Mouse (Mus musculus): ENCODE results near the gene Tiprl.

The Tiprl gene

GRCm38 (mm10) chr1:165201445-165202012, 35.3 kb downstream of the Tiprl start:
- DNase-seq (ENCODE audit: low read depth, low spot score) = no peak

- DNase-seq (ENCODE audit: low read depth, low spot score) = no peak
Measured at GRCm38 (mm10) chr1:165200748-165201147, 36.0 kb downstream of the Tiprl start.

GRCm38 (mm10) chr1:165199639-165200038, 37.2 kb downstream of the Tiprl start:
- no peak for DNase-seq (ENCODE audit: low read depth, low spot score)

DNA sequence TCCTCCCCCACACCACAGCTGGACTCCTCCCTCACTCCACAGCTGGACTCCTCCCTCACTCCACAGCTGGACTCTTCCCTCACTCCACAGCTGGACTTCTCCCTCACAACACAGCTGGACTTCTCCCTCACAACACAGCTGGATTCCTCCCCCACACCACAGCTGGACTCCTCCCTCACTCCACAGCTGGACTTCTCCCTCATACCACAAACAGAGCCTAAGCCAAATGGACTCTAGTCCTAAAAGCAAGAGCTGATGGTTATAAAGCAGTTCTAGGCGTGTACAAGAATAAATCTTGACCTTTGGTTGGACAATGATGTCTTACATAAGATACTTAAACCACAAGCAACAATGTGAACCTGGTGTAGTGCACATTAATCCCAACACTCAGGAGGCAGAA, 37.8 kb downstream of the Tiprl start:
- no peak for DNase-seq (ENCODE audit: low read depth, low spot score)

GRCm38 (mm10) chr1:165197875-165198274, 38.9 kb downstream of the Tiprl start:
- no peak for DNase-seq (ENCODE audit: low read depth, low spot score)

- no peak for DNase-seq (ENCODE audit: low read depth, low spot score)
Measured at GRCm38 (mm10) chr1:165195396-165195960, 41.3 kb downstream of the Tiprl start.

- DNase-seq (ENCODE audit: low read depth, low spot score) = no peak
Measured at GRCm38 (mm10) chr1:165194662-165195013, 42.2 kb downstream of the Tiprl start.

GRCm38 (mm10) chr1:165193880-165194661, 42.7 kb downstream of the Tiprl start, which contains the start of gene Sft2d2:
Gene Sft2d2 (minus strand): TSS chr1:165194438.
- DNase-seq (ENCODE audit: low read depth, low spot score) = peak; percentile 70

DNA sequence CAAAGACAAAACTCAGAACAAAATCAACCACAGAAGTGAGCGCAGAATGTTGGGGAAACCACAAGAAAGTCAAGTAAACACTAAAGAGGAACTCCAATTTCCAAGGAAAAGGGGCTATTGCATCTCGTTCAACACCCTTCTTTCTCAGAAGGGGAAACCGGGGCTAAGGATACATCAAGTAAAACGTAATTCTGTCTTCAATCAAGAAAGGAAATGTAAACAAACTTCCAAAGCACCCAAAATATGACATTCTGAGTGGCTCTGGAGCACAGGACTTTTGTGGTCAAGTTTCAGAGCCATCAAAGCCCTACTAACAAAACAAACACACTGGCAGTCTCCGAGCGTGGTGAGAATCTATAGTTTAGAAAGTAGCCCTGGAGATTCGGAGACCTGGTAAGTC, 43.4 kb downstream of the Tiprl start:
- DNase-seq (ENCODE audit: low read depth, low spot score) = peak; percentile 12

DNA sequence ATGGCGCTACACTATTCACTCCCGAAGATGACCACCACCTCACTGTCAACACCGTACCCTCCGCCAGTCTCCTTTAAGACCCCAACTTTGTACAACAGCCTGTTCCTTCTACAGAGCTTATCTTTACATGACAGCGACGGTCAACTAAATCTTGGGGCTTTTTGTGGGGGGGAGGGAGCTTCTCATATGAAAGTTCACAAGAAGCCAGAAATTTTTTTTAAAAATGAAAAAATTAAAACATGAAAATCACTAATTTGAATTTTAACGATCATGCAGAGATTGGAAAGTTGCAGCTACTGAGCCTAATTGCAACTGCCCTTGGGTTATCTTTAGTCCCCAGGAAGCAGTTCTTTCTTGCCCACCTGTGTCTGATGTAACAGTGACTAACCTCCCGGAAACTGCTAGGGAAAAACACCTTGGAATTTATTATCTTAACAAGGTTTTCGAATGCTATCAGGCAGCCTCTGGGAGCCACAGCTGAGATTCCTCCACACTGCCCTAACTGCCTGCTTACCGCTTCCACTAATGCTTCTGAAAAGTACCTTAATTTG, 44.0 kb downstream of the Tiprl start:
- no peak for DNase-seq (ENCODE audit: low read depth, low spot score)

DNA sequence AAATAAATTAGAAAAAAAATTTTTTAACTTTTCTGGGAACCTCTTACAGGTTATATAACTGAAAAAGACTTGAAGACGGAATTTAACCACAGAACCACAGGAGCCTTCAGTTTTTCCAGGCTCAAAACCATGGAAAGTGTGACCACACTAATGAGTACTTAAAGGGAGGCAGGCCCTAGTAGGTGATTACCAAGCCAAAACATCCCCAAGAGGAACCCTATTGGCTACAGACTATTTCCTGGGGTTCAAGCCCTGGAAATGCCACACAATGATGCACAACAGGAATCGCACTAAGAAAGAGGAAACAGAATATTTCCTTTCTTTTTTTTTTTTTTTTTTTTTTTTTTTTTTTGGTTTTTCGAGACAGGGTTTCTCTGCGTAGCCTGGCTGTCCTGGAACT, 44.7 kb downstream of the Tiprl start:
- no peak for DNase-seq (ENCODE audit: low read depth, low spot score)

DNA sequence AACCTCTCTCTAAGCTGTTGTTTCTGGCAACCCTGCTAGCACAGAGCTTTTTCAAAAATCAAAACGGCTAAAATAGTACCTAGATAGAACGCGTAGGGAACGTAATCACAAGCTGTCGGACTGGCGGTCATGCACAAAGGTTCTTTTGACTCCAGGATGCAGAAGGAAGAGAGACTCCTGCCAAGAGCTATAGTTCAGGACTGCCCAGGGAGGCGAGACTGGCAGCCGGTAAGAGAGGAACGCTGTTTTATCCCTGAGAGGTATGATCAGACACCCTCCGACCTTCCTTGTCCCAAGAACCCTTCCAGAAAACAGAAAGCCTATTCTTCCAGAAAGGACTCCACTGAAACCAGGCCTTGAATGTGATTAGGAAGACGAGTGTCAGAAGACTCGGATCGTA, 45.2 kb downstream of the Tiprl start:
- DNase-seq (ENCODE audit: low read depth, low spot score) = no peak

DNA sequence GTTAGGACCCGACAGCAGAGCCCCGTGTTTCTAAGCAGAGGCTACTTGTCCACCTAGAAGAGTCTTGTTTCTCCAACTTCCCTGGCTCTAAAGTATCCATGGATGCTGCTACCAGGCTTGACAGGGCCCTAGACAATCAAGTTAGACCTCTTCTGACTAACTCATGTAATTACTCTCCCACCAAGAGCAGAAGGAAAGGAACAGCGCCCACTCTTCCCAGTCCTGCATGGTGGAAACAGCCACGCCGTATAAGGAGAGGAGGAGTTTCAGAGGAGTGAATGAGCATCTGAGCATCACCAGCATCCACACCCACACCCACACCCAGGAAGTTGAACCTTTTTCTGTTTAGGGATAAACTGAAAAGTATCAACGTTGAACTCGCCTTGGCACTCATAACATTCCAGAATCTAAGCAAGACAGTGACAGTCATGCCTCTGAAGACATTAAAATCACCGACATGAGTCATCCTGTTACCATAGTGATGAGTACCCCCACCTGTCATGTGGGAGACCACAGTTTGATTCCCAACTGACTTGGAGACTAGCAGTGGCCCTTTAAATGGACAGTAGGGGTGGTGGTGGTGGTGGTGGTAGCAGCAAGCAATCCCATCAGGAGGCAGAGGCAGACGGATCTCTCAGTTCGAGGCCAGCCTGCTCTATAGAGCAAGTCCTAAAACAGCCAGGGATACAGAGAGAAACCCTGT, 46.1 kb downstream of the Tiprl start:
- no peak for DNase-seq (ENCODE audit: low read depth, low spot score)

- no peak for DNase-seq (ENCODE audit: low read depth, low spot score)
Measured at GRCm38 (mm10) chr1:165190068-165190467, 46.7 kb downstream of the Tiprl start.

DNA sequence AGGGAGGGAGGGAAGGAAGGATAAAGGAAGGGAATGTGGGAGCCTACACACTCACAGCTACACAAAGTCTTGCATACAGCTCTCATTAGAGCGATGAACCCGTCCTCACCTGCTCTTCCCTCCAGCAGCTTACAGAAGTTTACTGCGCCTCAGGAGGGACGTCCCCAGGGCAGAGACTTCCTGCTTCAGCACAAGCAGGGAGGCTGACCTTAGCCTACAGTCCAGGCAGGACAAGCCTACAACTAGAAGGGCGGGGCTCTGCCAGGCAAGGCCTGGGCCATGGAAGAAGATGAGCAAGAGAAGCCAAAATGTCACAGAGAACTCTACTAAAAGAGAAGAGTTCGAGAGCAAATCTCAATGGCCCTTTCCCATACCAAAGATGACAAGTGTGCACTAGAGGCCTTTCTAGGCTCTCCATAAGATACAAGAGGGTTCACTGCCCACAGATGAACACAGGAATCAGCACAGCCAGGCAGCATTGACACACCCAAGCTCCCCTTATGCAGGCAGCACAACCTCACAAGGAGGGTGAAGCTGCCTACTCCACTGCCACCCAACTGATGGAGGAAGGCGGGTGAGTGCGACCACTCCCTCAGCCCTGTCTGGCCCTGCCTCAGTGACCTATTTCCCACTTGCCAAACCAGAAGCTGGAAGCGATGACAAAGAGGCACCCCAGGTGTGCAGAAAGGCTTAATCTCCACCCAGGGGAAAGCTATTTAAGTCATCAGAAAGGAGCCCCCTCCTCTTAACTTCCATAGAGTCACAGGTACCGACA, 47.8 kb downstream of the Tiprl start:
- no peak for DNase-seq (ENCODE audit: low read depth, low spot score)

GRCm38 (mm10) chr1:165187357-165187756, 49.4 kb downstream of the Tiprl start:
- DNase-seq (ENCODE audit: low read depth, low spot score) = no peak

DNA sequence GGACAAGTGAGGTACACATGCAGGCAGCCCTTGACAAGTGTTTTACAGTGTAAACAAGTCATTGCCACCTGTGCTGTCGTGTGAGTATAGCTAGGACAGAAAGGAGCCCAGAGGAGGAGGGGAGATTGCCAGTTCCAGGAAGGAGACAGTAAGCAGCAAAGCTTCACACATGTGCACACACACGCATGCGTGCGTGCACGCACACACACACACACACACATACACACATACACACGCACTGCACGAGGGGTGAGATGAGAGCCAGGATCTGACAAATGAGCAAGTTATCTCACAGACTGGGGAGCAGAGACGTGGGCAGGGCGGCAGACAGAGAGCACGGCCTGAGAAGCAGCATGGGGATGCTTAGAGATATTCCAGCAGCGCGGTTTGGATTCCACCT, 50.3 kb downstream of the Tiprl start:
- DNase-seq (ENCODE audit: low read depth, low spot score) = no peak

DNA sequence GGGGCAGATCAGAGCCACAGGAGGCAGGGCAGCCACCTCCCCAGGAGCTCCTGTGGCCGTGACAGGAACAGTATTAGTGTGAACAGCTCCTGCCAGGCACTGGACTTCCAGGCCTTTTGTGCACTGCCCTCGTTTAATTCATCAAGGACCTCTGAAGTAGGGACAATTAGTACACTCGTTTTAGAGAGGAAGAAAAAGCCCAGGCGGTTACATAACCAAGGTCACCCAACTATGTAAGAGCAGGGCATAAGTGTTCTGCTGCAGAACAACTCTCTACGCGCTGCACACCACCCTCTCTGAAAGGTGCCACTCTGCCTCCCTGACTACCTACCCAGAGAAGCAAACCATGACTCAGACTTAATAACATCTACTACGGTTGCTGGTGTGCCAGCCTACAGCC, 51.7 kb downstream of the Tiprl start:
- DNase-seq (ENCODE audit: low read depth, low spot score) = no peak

DNA sequence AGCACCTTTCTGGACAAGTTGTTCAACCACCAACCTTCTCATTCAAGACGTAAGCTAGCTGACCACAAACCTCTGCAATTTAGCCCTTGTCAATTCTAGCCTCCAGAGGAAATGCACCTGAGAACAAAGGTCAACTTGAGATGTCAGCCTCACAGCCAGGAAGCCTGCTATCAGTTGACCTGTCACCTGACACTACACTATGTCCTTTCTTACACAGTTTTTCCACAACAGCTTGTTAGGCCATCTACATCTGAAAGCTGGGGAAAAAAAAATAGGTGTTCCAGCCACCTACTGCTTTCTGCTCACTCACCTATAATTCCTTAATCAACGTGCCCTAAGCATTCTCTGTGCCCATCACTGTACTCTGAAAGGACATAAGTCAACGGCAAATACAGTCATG, 52.6 kb downstream of the Tiprl start:
- no peak for DNase-seq (ENCODE audit: low read depth, low spot score)

DNA sequence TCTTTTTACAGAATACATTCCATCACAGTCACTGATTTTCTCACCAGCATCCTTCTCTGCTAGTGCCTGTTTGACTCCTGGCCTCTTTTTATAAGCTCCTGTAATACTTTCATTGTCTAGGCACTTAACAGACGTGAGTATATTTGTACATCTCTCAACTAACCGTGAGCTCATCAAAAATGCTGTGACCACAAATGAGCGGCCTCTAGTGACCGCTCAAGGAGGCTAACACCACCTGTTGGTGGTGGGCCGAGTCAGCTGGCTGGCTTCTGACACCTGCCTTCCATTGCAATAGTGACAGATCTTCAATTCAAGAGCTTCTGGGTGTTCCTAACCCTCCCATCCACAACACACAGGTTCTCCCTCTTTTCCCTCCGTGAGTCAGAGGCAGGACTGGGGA, 53.4 kb downstream of the Tiprl start:
- no peak for DNase-seq (ENCODE audit: low read depth, low spot score)

DNA sequence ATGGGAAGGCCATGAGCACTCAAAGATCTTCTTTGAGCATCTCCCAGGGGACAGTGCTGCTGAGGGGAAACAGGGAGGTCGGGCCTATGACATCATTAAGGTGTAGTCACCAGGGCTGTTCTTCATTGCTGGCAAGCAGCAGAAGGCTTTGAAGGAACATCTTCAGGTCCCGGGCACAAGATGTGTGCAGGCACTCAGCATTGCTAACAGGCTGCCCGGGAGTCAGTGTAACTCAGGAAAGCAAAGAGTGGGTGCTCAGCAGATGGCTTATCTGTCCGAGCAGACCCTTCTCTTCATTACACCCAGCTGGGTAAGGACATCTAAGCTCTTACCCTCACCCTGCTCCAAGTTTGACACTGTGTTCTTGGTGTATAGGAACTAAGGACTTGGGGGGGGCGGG, 57.5 kb downstream of the Tiprl start:
- no peak for DNase-seq (ENCODE audit: low read depth, low spot score)

GRCm38 (mm10) chr1:165178075-165178474, 58.7 kb downstream of the Tiprl start:
- DNase-seq (ENCODE audit: low read depth, low spot score) = no peak

Measured in mesoderm, embryonic 11.5 days (tissue).